Mouse (Mus musculus) hindbrain, postnatal 0 days (tissue): Measurements from ENCODE around the gene Zranb3. TPM values are rescaled to one million over a fixed set of nuclear protein-coding genes. Genes with fewer than 3 reads are reported as not detected.
A peak's percentile ranks its signal among the peaks of the same experiment; 100 is the strongest.

Experiments used
- ATAC-seq: fragments of 200-750 bp; cut with Nextera tagmentation; 2 replicates; pipeline ENCODE4 v1.8.0; 2017; ENCODE audit warnings: mild to moderate bottlenecking, moderate TSS enrichment, moderate library complexity
- DNase-seq: peaks from one replicate; pipeline ENCODE4 v3.0.0-alpha.2; 2015; ENCODE audit warnings: low spot score
- H3K27ac ChIP-seq: fragments of 300-500 bp; sonication (generic); 2 replicates; pipeline ENCODE4 v1.5.1; 2014; ENCODE audit warnings: mild to moderate bottlenecking
- H3K27me3 ChIP-seq: fragments of 300-500 bp; sonication (generic); 2 replicates; pipeline ENCODE4 v1.6.1; 2014; ENCODE audit warnings: low read length, mixed read lengths; ENCODE audit not compliant: insufficient read depth
- H3K36me3 ChIP-seq: fragments of 300-500 bp; sonication (generic); 2 replicates; pipeline ENCODE4 v1.6.1; 2014; ENCODE audit warnings: low read length, mixed read lengths; ENCODE audit not compliant: insufficient read depth
- H3K4me1 ChIP-seq: fragments of 300-500 bp; sonication (generic); 2 replicates; pipeline ENCODE4 v1.6.1; 2014; ENCODE audit warnings: antibody characterized with exemption, low read length, mixed read lengths; ENCODE audit not compliant: insufficient read depth
- H3K4me2 ChIP-seq: fragments of 300-500 bp; sonication (generic); 2 replicates; pipeline ENCODE4 v1.6.1; 2014; ENCODE audit warnings: low read depth, mild to moderate bottlenecking, low read length, moderate library complexity, mixed read lengths
- H3K4me3 ChIP-seq: fragments of 300-500 bp; sonication (generic); 2 replicates; pipeline ENCODE4 v1.5.1; 2014; ENCODE audit warnings: low read length
- H3K9ac ChIP-seq: fragments of 300-500 bp; sonication (generic); replicated peaks from 2 replicates; pipeline ENCODE4 v1.6.1; 2014; ENCODE audit warnings: mild to moderate bottlenecking, low read length, moderate library complexity, mixed read lengths
- H3K9me3 ChIP-seq: fragments of 300-500 bp; sonication (generic); 2 replicates; pipeline ENCODE4 v1.6.1; 2016; ENCODE audit warnings: low read length, mixed read lengths
- CTCF ChIP-seq: IDR thresholded peaks from 2 replicates; pipeline ENCODE4 v1.5.1; 2016; ENCODE audit warnings: antibody characterized with exemption, control low read depth, low read depth
- WGBS: fragments of 180-500 bp; shearing (Covaris S2); extraction: QIAGEN DNeasy Blood & Tissue Kit; methylation state at CpG from one replicate; pipeline ENCODE4 v1.1.7; 2014; 5-methylcytosine and 5-hydroxymethylcytosine counted together
- polyA plus RNA-seq: library from polyadenylated mRNA; unstranded; fragments of >200 nt; fragmentation: Nextera tagmentation; extraction: Ambion mirVana; gene quantifications from 2 replicates; pipeline ENCODE4 v1.2.1, GENCODE M21; 2015
- total RNA-seq: library from RNA; depleted of rRNA; stranded (reverse); fragments of >200 nt; gene quantifications from 2 replicates; pipeline ENCODE4 v1.2.3, GENCODE M21; 2014; rRNA removed

Zranb3 gene
- total and polyA plus RNA-seq, 2 experiments from 2014 or later, result 3.8 to 8.9 TPM

- Histone ChIP-seq H3K36me3 (peaks cover 58% of the 10 kb centered on the region), H3K27me3 (no peaks in the 10 kb centered on the region), H3K9me3 (no peaks in the 10 kb centered on the region), H3K27ac (no peak overlapping the region), H3K4me3 (no peak overlapping the region), H3K4me2 (no peak overlapping the region), H3K9ac (no peak overlapping the region), H3K4me1 (no peaks in the 10 kb centered on the region)
- TF ChIP-seq CTCF, result peak; percentile 37; the same call in 1 of the 2 replicates
- 72% methylated on average over 8 of the region's 8 CpGs for WGBS
- no peak for ATAC-seq
- peak; percentile 23 for DNase-seq
Measured at GRCm38 (mm10) chr1:127937277-127937676, 165.6 kb downstream of the Zranb3 start.

GRCm38 (mm10) chr1:127934322-127934721, 168.5 kb downstream of the Zranb3 start:
- DNase-seq, result no peak
- H3K4me3 ChIP-seq, result no peak overlapping the region
- no peak overlapping the region for H3K27ac ChIP-seq
- H3K9me3 ChIP-seq, result no peaks in the 10 kb centered on the region
- H3K36me3 ChIP-seq, result peaks cover 45% of the 10 kb centered on the region
- no peak for ATAC-seq
- H3K27me3 ChIP-seq, result no peaks in the 10 kb centered on the region
- no peaks in the 10 kb centered on the region for H3K4me1 ChIP-seq
- no peak for TF ChIP-seq CTCF
- no peak overlapping the region for H3K9ac ChIP-seq
- 97% methylated on average over 5 of the region's 5 CpGs for WGBS
- no peak overlapping the region for H3K4me2 ChIP-seq

GRCm38 (mm10) chr1:127933405-127933804, 169.4 kb downstream of the Zranb3 start:
- H3K4me2 ChIP-seq, result no peak overlapping the region
- no peak overlapping the region for H3K4me3 ChIP-seq
- DNase-seq, result no peak
- ATAC-seq, result no peak
- WGBS, result 98% methylated on average over 2 of the region's 2 CpGs
- no peaks in the 10 kb centered on the region for H3K27me3 ChIP-seq
- H3K27ac ChIP-seq, result no peak overlapping the region
- H3K9ac ChIP-seq, result no peak overlapping the region
- no peak for TF ChIP-seq CTCF
- no peaks in the 10 kb centered on the region for H3K9me3 ChIP-seq
- H3K4me1 ChIP-seq, result no peaks in the 10 kb centered on the region
- H3K36me3 ChIP-seq, result peaks cover 36% of the 10 kb centered on the region

- TF ChIP-seq CTCF, result no peak
- H3K4me3 ChIP-seq, result no peak overlapping the region
- no peaks in the 10 kb centered on the region for H3K9me3 ChIP-seq
- no peak for DNase-seq
- ATAC-seq, result no peak
- H3K36me3 ChIP-seq, result peaks cover 9% of the 10 kb centered on the region; the same call in 1 of the 2 replicates
- H3K9ac ChIP-seq, result no peak overlapping the region
- WGBS, result 78% methylated on average over 1 of the region's 1 CpGs
- no peaks in the 10 kb centered on the region for H3K27me3 ChIP-seq
- no peak overlapping the region for H3K27ac ChIP-seq
- no peaks in the 10 kb centered on the region for H3K4me1 ChIP-seq
- H3K4me2 ChIP-seq, result no peak overlapping the region
Measured at GRCm38 (mm10) chr1:127915802-127916201, 187.0 kb downstream of the Zranb3 start.

GRCm38 (mm10) chr1:127915316-127915715, 187.5 kb downstream of the Zranb3 start:
- Histone ChIP-seq H3K27me3 (no peaks in the 10 kb centered on the region), H3K9ac (no peak overlapping the region), H3K4me2 (no peak overlapping the region), H3K27ac (no peak overlapping the region), H3K9me3 (no peaks in the 10 kb centered on the region), H3K4me1 (no peaks in the 10 kb centered on the region), H3K36me3 (peaks cover 9% of the 10 kb centered on the region; the same call in 1 of the 2 replicates), H3K4me3 (no peak overlapping the region)
- 86% methylated on average over 6 of the region's 6 CpGs for WGBS
- DNase-seq, result no peak
- TF ChIP-seq CTCF, result no peak
- no peak for ATAC-seq

- DNase-seq (peak; percentile 5), ATAC-seq (no peak)
- Histone ChIP-seq H3K27me3 (no peaks in the 10 kb centered on the region), H3K27ac (no peak overlapping the region), H3K4me2 (no peak overlapping the region), H3K4me3 (no peak overlapping the region), H3K36me3 (no peaks in the 10 kb centered on the region; the same call in 1 of the 2 replicates), H3K9ac (no peak overlapping the region), H3K4me1 (no peaks in the 10 kb centered on the region), H3K9me3 (no peaks in the 10 kb centered on the region)
- no peak for TF ChIP-seq CTCF
- 63% methylated on average over 4 of the region's 4 CpGs for WGBS
Measured at GRCm38 (mm10) chr1:127913116-127913515, 189.7 kb downstream of the Zranb3 start.

- H3K4me2 ChIP-seq, result no peak overlapping the region
- peak overlapping the region; percentile 36; the same call in 1 of the 2 replicates for H3K27ac ChIP-seq
- peak; percentile 26 for DNase-seq
- H3K36me3 ChIP-seq, result no peaks in the 10 kb centered on the region; the same call in 1 of the 2 replicates
- H3K9ac ChIP-seq, result no peak overlapping the region
- H3K4me3 ChIP-seq, result no peak overlapping the region
- ATAC-seq, result no peak
- TF ChIP-seq CTCF, result no peak
- no peaks in the 10 kb centered on the region for H3K9me3 ChIP-seq
- 23% methylated on average over 2 of the region's 2 CpGs for WGBS
- H3K27me3 ChIP-seq, result no peaks in the 10 kb centered on the region
- no peaks in the 10 kb centered on the region for H3K4me1 ChIP-seq
Measured at GRCm38 (mm10) chr1:127904774-127905385, 198.0 kb downstream of the Zranb3 start.

Other genes with a start within 250 kb of the Zranb3 start
- 2.5 and 3.6 TPM in 2 replicates for gene Map3k19, start 248.0 kb downstream of the Zranb3 start, total RNA-seq
- 0.94 and 0.95 TPM in 2 replicates for gene Map3k19, start 248.0 kb downstream of the Zranb3 start, polyA plus RNA-seq
- 25.1 and 28.0 TPM in 2 replicates for gene Rab3gap1, start 234.3 kb downstream of the Zranb3 start, total RNA-seq
- gene Rab3gap1, start 234.3 kb downstream of the Zranb3 start, polyA plus RNA-seq, result 17.4 and 18.7 TPM in 2 replicates
- gene R3hdm1, start 254 bp upstream of the Zranb3 start, total RNA-seq, result 43.7 and 49.2 TPM in 2 replicates
- 87.7 and 90.7 TPM in 2 replicates for gene R3hdm1, start 254 bp upstream of the Zranb3 start, polyA plus RNA-seq
- gene Ubxn4, start 140.9 kb upstream of the Zranb3 start, total RNA-seq, result 32.9 and 45.6 TPM in 2 replicates
- gene Ubxn4, start 140.9 kb upstream of the Zranb3 start, polyA plus RNA-seq, result 73.0 and 79.3 TPM in 2 replicates
- gene Lct, start 225.3 kb upstream of the Zranb3 start, total RNA-seq, result 0.26 and 1.0 TPM in 2 replicates
- 0.78 and 0.85 TPM in 2 replicates for gene Lct, start 225.3 kb upstream of the Zranb3 start, polyA plus RNA-seq